Mouse (Mus musculus): ENCODE results near the gene Ushbp1. TPM values are rescaled to one million over a fixed set of nuclear protein-coding genes. Genes with fewer than 3 reads are reported as not detected.
"Not testable (repeated sequence)": the region's sequence is repeated elsewhere in the genome, so short reads cannot be mapped to it uniquely, and the experiment has no call there.

Ushbp1 gene
- 1 to 10 TPM; 3.5 to 6.3 (median 4.5) TPM for total RNA-seq (2022)

GRCm38 (mm10) chr8:71395629-71396028, at the start of gene Ushbp1:
Gene Ushbp1, minus strand, starts transcription at chr8:71395802.
- no peak for DNase-seq (ENCODE audit: low spot score in 2 of 2)

- DNase-seq (ENCODE audit: low spot score in 2 of 2) = no peak
Measured at GRCm38 (mm10) chr8:71445096-71445495, 49.5 kb upstream of the Ushbp1 start.

- DNase-seq (ENCODE audit: low spot score in 2 of 2) = no peak
Measured at GRCm38 (mm10) chr8:71441404-71441803, 45.8 kb upstream of the Ushbp1 start.

- DNase-seq (ENCODE audit: low spot score in 2 of 2) = no peak
Measured at GRCm38 (mm10) chr8:71437041-71437440, 41.4 kb upstream of the Ushbp1 start.

GRCm38 (mm10) chr8:71432935-71433334, 37.3 kb upstream of the Ushbp1 start:
- DNase-seq (ENCODE audit: low spot score in 2 of 2) = not testable (repeated sequence)

GRCm38 (mm10) chr8:71422121-71422520, 26.5 kb upstream of the Ushbp1 start:
- DNase-seq (ENCODE audit: low spot score in 2 of 2) = no peak

- no peak for DNase-seq (ENCODE audit: low spot score in 2 of 2)
Measured at GRCm38 (mm10) chr8:71411535-71412273, 16.1 kb upstream of the Ushbp1 start.

- DNase-seq (ENCODE audit: low spot score in 2 of 2) = peak in 1 of 2 experiments; percentile 2
Measured at GRCm38 (mm10) chr8:71408231-71408630, 12.6 kb upstream of the Ushbp1 start.

GRCm38 (mm10) chr8:71407441-71407840, 11.8 kb upstream of the Ushbp1 start:
- no peak for DNase-seq (ENCODE audit: low spot score in 2 of 2)

- DNase-seq (ENCODE audit: low spot score in 2 of 2) = peak in 1 of 2 experiments; percentile 42
Measured at GRCm38 (mm10) chr8:71406099-71407015, 10.8 kb upstream of the Ushbp1 start.

- peak; percentile 93 to 96 for DNase-seq (ENCODE audit: low spot score in 2 of 2)
Measured at GRCm38 (mm10) chr8:71405401-71406098, 9.9 kb upstream of the Ushbp1 start, which contains the start of gene Ankle1. Gene Ankle1, plus strand, starts transcription at chr8:71406010.

GRCm38 (mm10) chr8:71404951-71405351, 9.3 kb upstream of the Ushbp1 start:
- peak in 1 of 2 experiments; percentile 2 for DNase-seq (ENCODE audit: low spot score in 2 of 2)

- DNase-seq (ENCODE audit: low spot score in 2 of 2) = peak in 1 of 2 experiments; percentile 2
Measured at GRCm38 (mm10) chr8:71404011-71404410, 8.4 kb upstream of the Ushbp1 start.

- DNase-seq (ENCODE audit: low spot score in 2 of 2) = peak in 1 of 2 experiments; percentile 1
Measured at GRCm38 (mm10) chr8:71403107-71403885, 7.7 kb upstream of the Ushbp1 start.

- peak in 1 of 2 experiments; percentile 1 for DNase-seq (ENCODE audit: low spot score in 2 of 2)
Measured at GRCm38 (mm10) chr8:71402446-71402964, 6.9 kb upstream of the Ushbp1 start.

- peak in 1 of 2 experiments; percentile 1 for DNase-seq (ENCODE audit: low spot score in 2 of 2)
Measured at GRCm38 (mm10) chr8:71401454-71401853, 5.9 kb upstream of the Ushbp1 start.

- no peak for DNase-seq (ENCODE audit: low spot score in 2 of 2)
Measured at GRCm38 (mm10) chr8:71400826-71401225, 5.2 kb upstream of the Ushbp1 start.

- no peak for DNase-seq (ENCODE audit: low spot score in 2 of 2)
Measured at GRCm38 (mm10) chr8:71397701-71398100, 2.1 kb upstream of the Ushbp1 start.

- DNase-seq (ENCODE audit: low spot score in 2 of 2) = peak; percentile 89 to 92
Measured at GRCm38 (mm10) chr8:71396639-71397305, 1.2 kb upstream of the Ushbp1 start, which contains the start of gene Babam1. Gene Babam1, plus strand, starts transcription at chr8:71396861.

GRCm38 (mm10) chr8:71395071-71395470, 531 bp downstream of the Ushbp1 start:
- no peak for DNase-seq (ENCODE audit: low spot score in 2 of 2)
